Mouse (Mus musculus) right cerebral cortex, postnatal 4 days (tissue): ENCODE measurements around the gene Toe1.

Source experiments
- DNase-seq: peaks from one replicate; pipeline ENCODE4 v3.0.0-alpha.2; 2022

Toe1 gene

DNA sequence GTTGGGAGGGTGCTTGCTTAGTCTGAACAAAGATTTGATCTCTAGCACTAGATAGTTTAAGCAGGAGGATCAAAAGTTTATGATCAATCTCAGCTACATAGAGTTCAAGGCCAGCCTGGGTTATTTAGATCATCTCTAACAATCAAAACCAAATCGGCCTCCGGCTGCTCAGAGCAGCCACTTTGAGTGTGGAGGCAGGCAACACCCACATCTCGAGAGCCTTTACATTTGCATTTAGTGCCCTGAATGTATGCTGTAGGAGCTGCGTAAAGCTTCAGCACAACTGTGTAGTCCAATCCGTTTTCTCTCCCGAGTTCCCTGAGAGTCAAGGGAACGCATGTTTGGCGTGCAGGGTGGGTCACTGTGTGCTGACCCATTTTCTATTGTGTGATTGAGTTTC lies 15.0 kb downstream of the Toe1 start:
- no peak for DNase-seq

DNA sequence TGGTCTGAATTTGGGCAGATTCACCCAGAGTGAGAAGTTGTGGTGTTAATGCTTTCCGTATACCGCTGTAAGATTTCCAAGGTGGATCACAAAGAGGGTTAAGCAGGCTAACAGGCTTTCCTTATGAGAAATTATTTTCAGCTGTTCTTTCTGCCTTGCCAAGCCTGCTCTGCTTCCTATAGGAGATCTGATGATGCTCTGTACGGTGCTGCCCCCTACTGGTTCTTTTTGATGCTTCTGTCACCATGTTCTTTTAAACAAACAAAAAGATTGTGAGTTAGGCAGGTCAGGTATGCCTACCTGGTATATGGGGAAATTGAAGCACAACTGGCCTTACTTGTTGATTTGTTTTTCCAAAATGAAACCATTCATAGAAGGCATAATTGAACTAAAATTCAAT lies 18.5 kb downstream of the Toe1 start:
- DNase-seq = peak; percentile 83

DNA sequence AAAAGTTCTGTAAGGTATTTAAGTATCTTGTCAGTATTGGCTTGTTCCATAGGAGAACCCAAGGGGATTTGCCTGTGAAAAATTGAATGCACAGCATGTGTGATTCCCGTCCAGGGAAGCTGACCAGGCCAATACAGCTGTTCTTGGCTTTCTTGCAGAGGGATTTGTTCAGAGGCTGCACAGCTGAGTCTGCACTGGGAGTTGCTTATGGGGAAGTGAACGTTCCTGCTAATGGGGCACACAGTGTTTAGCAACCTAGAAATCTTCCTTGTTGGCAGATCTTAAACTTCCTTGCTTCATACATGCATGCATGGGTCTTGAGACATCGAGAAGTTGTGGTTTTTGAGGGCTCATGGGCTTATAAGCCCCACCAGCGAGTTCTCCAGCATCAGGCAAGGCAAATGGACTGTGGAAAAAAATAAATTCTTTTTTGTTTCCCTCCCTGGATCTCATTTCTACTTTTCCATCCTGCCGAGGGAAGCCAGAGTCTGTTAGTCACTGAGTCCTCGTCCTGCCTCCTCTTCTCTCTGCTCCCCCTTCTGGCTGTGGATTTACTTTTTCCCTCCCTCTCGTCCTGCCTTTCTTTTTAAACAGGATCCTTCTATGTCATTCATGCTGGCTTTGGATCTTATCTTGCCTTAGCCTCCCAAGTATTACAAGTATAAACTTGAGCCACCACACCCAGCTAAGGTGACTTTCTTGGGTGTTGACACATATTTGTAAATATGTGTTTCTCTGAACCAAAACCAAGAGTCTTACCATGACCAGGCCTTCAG lies 19.3 kb downstream of the Toe1 start:
- DNase-seq = no peak

- no peak for DNase-seq
These were observed 20.9 kb downstream of the Toe1 start for GRCm38 (mm10) chr4:116786587-116786986.

DNA sequence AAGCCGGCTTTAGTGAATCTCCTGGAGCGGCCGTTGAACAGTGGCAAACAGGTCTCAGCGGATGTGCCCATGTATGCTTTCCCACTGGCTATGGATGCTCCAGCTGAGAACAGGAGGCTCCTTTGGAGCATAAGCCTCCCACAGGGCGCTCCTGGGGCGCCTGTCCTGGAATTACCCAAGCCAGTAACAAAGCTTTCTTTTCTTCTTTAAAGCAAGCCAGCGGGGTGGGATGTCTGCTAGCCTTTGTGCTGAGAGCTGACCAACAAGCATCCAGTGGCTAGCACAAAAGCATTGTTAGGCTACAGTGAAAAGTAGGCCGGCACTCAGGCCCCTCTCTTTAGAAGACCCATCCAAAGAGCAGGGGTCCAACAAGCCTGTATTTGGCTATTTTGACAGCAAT lies 25.3 kb downstream of the Toe1 start:
- no peak for DNase-seq

- no peak for DNase-seq
These were observed 26.1 kb downstream of the Toe1 start for GRCm38 (mm10) chr4:116781366-116781765.

GRCm38 (mm10) chr4:116780541-116780940 lies 26.9 kb downstream of the Toe1 start:
- DNase-seq = no peak

- no peak for DNase-seq
These were observed 30.4 kb downstream of the Toe1 start for GRCm38 (mm10) chr4:116777079-116777478.

DNA sequence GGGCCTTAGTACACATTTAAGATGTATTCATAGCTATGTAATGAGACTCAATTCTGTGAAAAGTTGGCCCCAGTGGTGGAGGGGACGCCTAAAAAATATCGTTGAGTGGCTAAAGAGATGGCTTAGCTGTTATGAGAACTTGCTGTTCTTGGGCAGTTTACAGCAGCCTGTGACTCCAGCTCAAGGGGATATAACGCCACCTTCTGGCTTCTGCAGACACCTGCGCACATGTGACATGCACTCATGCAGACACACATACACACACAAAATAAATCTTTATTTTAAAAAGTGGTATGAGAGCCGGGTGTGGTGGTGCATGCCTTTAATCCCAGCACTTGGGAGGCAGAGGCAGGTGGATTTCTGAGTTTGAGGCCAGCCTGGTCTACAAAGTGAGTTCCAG lies 31.0 kb downstream of the Toe1 start:
- DNase-seq = no peak

DNA sequence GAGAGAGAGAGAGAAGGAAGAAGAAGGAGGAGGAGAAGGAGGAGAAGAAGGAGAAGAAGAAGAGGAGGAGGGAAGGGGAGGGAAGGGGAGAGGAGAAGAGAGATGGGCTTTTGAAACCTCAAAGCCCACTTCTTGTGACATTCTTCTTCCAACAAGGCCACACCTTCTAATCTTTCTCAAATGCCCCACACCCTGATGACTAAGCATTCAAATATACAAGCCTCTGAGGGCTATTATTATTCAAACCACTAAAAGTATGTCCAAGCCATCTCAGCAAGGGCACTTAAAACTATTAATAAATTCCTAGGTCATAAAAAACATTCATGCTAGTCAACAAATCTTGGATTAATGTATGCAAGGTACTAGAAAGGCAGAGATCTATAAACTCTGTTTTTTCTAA lies 38.4 kb downstream of the Toe1 start:
- no peak for DNase-seq

DNA sequence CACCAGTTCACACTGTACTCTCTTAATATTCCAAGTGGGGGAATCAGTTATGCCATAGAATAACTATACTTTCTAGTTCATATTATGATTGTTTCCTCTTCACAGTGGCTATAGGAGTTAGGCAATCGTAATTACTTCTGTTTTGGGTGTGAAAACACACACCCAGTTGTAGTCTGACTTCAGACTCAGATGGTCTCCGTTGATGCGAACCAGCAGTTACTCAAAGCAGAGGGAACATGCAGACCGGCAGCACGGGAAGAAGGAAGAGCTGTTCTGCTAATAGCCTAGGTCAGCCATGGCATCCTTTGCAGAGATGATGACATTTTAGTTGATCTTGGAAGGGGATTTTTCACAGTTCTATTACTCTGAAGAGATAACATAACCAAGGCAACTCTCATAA lies 38.9 kb downstream of the Toe1 start:
- no peak for DNase-seq

- DNase-seq = no peak
These were observed 43.4 kb downstream of the Toe1 start for GRCm38 (mm10) chr4:116764001-116764400.

- DNase-seq = no peak
These were observed 45.5 kb downstream of the Toe1 start for GRCm38 (mm10) chr4:116761914-116762313.

- DNase-seq = no peak
These were observed 57.7 kb downstream of the Toe1 start for GRCm38 (mm10) chr4:116749750-116750149.
